Mouse (Mus musculus) layer of hippocampus, adult 18-20 months (tissue): ENCODE data around the gene Plgrkt. TPM values are rescaled to one million over a fixed set of nuclear protein-coding genes. Genes with fewer than 3 reads are reported as not detected.

Source experiments
- DNase-seq, 2 experiments: peaks; one replicate each; pipeline ENCODE4 v3.0.0; 2022; ENCODE audit warnings: low spot score in 2 of 2
- total RNA-seq, 2 experiments: library from RNA; stranded (reverse); gene quantifications; 2 replicates each; pipeline ENCODE4 v1.2.3; 2021

Plgrkt gene
- total RNA-seq, 2 experiments from 2014 or later = 25.6 to 27.0 TPM

DNA sequence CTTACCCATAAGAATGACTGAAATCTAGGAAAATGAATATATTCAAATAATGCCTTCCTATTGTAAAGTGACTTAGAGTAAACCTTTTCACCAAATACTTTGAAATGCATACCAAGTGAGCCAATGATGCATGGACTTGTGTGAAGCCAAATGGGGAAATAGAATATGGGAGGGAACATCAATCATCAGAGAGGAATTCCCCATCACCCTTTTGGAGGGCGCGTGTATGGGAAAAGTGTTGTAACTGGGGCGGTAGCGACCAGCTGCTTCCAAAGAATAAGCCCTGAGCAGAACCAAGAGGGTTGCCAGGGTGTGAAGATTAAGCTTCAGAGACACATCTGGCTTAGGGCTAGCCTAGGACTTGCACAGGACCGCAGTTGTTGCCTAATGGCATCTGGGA lies 16.2 kb upstream of the Plgrkt start:
- DNase-seq = no peak

DNA sequence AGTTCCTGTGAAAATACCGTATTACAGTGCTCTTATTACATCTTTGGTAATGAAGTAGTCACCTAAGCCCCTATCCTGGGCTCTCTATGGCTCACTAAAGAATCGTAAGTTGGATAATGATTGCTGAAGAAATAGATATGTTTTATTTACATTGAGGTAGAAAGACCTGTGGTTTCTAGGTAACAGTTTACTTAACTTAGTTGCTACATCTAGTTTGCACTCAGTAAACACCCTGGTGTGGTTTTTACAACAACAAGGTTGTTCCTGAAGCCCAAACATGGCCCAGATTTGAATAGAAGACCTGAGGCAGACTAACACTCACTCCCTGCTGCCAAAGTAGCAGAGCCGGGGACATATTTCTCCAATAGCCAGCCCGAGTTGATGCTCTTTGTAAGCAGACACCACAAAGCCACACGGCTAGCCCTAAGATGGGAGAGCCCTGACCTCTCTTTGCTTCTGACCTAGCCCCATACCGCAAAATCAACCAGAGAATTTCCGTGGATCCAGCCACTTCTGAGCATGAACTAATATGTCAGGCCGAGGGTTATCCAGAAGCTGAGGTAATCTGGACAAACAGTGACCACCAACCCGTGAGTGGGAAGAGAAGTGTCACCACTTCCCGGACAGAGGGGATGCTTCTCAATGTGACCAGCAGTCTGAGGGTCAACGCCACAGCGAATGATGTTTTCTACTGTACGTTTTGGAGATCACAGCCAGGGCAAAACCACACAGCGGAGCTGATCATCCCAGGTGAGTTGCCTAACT lies 12.8 kb upstream of the Plgrkt start:
- no peak for DNase-seq

DNA sequence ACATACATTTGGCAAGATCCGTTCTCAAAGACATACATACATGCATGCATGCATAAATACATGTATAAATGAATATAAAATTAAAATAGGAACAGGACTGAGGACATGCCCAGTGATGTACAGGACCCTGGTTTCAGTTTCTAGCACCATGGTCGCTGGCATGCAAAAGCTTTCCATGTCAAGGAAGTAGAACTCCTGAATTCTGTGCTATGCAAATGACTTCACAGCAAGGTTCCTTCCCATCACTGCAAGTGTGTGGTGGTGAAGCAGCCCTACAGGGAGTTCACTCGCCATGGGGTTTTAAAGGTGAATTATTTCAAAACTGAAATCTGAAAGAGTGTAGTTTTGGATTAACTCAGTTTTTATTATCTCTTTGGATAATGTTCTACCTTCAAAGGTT lies 9.2 kb upstream of the Plgrkt start:
- no peak for DNase-seq

DNA sequence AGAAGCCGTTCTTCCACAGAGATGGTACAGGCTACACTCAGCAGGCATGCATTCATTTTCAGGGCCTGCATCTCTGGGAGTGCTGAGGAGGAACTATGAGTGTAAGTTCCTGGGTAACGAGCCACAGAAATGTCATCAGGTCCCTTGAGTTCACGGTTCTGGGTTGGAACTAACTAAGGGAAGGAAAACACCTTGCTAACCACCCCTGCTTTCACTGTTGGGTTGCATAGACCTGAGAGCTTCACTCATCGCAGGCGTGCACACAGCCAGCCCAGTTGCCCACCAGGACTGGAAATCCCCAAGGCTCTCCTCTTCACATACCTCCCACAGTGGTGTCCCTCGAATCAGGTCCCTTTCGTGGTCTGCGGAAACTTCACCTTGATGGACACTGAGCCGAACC lies 7.8 kb upstream of the Plgrkt start:
- DNase-seq = no peak

DNA sequence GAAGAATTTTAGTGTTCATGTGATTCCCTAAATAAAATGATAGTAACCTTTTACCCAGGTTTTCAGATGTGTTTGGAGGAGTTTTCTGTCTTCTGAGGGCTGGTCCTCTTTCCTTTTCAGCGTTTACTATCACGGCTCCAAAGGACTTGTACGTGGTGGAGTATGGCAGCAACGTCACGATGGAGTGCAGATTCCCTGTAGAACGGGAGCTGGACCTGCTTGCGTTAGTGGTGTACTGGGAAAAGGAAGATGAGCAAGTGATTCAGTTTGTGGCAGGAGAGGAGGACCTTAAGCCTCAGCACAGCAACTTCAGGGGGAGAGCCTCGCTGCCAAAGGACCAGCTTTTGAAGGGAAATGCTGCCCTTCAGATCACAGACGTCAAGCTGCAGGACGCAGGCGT lies 6.2 kb upstream of the Plgrkt start:
- no peak for DNase-seq

DNA sequence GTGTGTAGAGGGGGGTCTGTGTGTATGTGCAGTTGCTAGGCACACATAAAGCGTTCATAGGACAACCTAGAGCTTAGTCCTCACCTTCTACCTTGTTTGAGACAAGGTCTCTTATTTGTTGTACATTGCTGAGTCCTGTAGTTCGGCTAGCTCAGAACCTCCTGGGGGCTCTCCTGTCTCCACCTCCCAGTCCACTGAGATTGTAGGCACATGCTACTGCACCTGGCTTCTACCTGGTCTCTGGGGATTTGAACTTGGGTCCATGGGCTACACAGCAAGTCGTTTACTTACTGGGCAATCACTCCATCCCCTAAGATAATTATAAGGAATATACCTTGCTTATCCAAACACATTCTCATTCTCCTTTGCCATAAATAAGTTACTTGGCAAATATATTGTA lies 5.4 kb upstream of the Plgrkt start:
- no peak for DNase-seq

DNA sequence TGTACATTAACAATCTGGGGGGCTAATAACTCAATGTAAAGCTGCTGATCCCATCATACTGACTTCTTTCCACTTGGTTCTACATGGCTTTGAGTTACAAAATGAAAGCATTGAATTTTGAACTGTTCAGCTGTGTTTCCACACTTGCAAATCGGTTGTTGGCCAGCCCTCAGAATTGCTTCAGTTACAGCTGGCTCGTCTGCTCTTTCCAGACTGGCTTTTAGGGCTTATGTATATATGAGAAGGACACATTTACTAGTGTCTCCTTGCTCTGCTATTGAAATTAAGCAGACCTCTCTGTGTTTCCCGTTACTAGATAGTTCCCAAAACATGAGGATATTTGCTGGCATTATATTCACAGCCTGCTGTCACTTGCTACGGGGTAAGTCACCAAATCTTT lies 4.9 kb upstream of the Plgrkt start:
- peak; percentile 22 to 61 for DNase-seq

DNA sequence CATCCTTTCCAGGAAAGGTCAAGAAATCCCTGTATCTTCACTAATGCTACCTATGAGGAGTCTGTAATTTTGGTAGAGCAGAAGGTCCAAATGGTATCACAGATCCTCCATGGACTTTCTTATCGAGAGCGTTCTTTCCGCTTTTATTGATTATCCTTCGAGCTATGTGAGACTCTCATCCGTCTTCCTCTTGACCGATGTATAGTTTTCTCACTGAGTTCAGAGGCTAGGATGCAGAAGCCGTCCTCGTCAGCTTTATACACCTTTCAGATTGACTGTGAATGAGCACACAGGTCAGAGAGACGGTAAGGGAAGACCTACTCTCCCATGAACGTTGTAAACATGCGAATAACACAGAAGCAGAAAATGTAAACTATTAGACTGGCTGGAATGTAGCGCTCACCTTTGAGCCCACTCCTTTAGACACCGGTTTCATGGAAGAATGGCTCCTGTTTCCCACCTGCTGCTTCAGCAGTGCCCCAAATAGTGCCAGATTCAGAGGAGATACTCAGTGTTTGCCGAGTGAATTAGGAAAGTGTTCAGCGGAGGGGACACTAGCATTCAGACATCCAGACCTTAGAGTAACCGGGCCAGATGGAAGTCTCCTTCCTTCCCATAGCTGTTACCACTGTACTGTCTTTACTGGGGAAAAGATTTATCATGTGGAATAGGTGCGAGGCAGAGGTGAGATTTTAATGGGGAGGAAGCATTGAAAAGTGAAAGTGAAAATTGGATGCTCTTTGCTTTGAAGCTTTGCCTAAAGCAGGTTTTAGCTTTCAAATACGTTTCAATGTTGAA lies 4.3 kb upstream of the Plgrkt start:
- DNase-seq = no peak

DNA sequence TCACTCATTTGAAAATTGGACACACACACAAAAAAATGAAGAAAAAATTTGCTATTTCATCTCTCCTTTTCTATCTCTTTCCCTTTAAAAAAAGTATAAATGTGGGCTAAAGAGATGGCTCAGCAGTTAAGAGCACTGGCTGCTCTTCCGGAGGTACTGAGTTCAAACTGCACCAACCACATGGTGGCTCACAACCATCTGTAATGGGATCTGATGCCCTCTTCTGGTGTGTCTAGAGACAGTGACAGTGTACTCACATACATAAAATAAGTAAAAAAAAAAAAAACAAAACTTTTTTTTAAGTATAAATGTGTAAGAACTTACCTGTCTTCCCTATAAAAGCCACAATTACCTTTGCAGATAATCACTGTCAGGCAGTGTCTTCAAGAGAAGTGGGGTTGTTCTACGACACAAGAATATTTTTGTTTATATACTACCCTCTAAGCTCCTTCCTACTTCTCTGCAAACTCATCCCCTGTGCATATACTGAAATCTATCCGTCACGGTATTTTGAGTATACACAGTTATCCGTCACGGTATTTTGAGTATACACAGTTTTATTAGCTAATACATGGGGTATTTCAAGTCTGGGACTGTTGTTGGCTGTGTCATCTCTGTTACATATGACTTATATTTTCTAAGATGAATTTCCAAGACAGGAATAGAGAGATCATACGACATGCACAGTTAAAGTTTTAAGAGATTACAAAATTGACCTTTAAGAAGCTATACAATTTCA lies 3.5 kb upstream of the Plgrkt start:
- no peak for DNase-seq

DNA sequence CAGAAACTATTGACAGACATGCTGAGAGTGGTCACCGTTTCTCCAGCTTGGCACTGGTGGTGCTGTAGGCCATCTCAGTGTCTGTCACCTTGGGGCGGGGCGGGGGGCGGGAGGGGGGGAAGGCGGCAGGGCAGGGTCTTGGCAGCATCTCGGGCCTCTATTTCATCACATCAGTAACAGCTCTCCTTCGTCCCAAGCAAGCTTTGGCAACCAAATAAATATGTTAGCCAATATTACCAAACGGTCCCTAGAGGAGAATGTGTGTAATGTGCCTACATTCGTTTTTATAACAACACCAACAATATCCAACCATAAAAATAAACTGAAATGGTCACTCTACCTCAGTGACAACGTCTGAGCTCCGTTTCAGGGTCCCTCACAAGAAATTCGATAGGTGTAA lies 2.9 kb upstream of the Plgrkt start:
- no peak for DNase-seq

DNA sequence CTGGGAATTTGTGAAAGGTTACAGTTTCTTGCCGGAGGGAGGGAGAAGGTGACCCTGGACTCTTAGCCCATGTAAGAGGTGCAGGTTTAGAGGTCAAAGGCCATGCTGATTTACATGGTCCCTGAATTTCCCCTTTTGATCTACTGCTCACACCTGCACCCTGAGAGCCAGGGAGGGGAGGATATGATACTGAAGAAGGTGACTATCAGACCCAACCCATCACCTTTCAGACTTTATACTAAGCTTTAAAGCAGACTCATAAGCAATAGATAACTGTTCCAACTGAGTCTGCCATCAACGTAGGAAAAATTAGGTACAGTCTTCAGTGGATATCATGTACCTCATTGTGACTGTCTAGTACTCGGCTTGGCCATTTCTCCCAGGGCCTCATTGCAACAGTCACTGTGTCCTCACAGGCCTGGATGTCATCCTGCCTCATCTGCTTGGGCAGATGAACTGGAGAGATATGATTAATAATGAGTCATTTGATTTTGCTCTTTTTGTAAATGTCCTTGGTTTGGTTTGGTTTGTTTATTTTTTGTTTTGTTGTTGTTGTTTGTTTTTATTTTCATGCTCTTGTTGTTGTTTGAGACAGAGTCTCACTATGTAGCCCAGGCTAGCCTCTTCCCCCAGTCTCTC lies 1.6 kb upstream of the Plgrkt start:
- no peak for DNase-seq

DNA sequence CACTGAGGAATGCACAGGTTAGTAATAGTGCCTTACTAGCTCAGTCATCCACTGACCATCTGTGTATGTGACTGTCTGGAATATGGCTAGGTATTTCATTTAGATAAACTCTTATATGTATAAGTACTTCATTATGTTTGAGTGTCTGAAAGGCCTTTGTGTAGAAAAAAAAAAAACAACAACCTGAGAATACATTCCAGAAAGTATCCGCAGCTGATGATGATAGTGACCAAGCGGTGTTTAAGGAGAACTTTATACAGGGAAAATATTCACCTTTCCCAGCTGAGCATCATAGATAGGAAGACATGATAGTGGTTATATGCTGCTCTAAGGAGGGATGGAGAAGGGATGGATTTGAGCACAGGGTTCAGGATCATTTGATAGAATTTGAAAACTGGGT lies 851 bp upstream of the Plgrkt start:
- no peak for DNase-seq

DNA sequence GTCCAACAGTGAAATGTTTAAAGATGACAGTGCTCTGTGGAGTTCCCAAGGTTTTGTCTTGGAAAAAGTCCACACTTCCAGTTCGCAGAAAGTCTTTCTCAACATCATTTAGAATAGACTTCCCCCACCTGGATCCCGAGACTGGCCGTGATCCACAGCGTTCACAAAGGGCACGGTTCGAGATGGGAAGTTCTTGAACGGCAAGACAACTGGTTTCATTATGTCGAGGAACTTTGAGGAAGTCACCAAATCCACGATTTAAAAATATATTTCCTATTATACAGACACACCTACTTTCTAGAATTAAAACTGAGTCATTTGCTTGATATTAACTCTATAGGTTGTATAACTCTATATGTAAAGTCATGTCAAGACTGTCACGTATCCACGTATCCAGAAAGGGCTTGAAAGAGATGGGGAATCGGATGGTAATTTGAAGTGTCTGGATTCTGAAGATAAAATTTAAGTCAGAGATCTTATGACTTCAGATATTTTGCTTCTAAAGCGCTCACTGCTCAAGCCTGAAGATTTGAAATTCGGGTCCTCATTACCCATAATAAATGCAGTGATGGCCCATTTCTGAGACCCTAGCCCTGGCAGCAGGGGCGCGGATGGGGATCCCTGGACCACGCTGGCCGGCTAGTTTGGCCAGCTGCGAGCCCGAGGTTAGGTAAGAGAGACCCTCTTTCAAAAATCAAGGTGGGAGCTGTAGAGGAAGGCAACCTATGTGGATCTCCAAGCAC lies 793 bp downstream of the Plgrkt start:
- DNase-seq = no peak

DNA sequence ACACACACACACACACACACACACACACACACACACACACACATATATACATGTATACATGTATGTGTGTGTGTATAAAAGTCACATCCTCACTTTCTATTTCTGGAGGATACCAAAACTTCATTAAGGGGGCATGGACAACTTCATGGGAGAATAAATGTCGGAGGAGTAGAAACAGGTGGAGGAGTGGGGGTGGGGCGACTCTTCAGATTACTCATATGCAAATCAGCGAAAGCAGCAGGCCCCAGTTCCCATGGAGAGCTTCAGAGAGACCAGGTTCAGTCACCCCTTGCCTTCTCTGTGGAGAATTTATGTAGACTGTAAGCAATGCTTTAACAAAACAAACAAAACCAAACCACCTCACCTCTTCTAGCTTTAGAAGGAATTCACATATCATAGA lies 2.1 kb downstream of the Plgrkt start:
- DNase-seq = no peak

DNA sequence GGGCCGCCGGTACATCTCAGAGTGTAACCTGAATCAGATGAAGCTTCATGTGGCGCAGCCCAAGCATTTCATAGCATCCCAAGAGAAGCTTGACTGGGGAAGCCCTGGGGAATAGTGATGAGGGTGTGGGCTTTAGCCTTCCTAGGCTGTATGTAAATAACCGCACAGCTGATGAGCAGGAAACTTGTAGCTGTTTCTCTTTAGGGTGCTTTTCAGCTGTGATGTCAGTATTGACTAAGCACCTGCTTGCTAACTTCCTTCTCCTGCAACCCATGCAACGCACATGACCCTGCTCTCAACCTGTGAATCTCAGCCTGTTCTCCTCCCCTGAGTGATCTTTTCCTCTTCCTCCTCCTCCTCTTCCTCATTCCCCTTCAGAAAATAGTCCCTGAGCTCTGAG lies 3.1 kb downstream of the Plgrkt start:
- no peak for DNase-seq

DNA sequence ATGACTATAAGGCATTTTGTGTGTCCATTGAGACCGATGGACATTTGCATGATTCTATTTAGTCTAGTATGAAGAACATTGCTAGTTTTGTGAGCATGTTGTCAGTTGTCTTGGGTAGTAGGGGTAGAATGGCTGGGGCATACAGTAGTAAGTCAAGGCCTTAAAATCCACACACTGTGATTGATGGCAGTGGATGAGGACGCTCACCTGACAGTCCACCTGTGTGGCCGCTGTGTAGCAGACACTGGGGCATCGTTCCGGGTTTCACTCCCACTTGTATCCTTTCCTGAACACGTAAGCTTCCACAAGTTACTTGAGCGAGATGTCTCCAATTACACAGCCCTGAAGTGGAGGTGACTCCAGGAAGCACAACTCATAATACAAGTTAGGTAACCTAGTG lies 3.6 kb downstream of the Plgrkt start:
- DNase-seq = no peak

DNA sequence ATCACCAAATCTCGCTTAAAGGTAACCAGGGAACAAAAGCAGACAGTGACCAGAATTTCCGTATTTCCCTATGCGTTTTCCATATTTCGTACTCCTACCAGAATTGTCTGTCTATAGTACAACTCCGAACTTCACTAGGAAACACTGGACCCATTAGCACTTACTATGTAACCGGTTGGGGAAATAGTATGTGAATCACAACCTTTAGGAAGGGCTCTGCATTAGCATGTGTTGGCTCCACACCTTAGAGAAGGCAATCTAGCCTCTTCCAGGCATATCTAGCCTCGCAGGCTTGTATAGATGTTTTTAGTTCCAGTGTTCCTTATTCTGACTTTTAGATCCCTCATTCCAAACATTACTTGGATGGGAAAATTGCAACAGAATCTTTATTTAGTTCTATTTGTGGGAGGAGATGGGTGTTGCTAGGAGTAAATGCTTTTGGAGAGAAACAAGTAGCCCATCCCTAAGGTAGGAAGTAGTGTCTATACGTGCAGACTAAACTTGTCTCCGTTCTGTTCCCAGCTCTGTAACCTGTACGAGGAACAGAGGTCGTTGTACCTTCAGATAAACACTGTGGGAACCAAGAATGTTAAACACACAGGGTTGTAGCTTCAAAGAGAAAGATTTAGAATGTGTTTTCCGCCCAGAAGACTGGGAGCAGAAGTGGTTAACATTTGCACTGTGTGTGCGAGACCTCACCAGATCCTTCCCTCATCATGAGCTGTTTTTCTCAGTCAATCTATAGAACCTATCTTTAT lies 4.8 kb downstream of the Plgrkt start:
- no peak for DNase-seq

DNA sequence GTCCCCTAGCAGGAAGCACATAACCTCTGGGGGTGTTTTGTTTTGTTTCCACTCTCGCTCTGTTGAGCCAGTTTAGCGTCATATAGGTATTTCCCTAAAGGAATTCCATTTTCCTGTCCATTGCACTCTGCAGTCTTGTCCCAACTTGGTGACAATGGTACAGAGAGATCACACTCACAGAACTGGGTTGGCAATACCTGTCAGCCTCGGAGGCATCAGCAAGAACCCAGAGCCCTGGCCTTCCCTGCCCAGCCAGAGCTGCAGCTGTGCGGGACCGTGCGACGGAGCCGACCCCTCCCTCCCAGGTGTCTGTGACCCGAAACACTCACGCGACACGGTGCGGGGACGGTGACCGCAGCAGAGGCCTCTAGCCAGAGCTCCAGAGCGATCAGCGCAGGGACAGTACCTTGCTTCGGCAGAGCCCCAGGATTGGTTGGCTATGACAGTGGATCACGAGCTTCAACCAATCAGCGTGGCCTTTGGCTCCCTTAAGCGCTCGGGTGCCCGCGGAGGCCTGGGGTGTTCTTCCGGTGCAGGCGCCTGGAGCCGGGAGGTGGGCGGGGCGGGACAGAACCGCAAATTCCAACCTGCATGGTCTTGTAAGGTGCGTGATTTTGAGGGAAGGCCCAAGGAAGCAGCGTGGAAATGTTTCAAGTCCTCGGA lies 5.6 kb downstream of the Plgrkt start:
- peak; percentile 88 to 96 for DNase-seq

DNA sequence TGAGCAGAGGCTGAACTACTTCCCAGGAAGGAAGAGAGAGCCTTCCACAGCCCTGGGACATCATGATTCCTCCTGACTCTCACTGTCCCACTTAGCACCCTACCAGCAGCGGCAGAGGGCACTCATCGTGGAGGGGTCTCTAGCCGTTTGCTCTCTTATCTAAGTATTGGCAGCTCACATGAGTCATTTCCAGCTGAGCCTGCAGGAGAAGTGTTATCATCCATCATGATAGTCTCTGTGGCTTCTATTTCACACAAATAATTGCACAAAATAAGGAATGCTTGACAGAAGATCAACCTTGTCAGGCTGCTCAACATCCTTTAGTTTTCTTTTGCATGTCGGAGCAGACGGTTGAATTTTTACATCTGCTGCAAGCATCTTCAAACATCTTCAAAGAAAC lies 6.9 kb downstream of the Plgrkt start:
- DNase-seq = no peak

DNA sequence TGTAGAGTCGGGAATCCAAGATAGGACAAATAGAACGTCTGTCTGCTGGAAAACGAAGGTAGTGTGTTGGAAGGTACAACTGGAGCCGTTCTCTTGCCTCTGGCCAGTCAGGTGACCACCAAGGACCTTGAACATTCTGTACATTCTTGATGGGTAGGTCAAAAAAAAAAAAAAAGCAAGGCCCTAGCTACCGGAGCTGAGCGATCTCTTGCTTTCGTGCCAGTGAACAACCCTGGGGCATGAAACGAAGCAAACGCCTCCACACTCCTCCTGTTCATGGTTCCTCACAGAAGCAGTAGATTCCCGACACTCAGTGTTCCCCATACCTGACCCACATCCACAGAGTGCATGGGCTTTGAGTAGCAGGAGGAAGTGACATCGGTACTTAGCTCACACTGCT lies 10.9 kb downstream of the Plgrkt start:
- no peak for DNase-seq
